Mouse (Mus musculus): Measurements from ENCODE around the gene Eif3c. TPM values are rescaled to one million over a fixed set of nuclear protein-coding genes. Genes with fewer than 3 reads are reported as not detected.

The Eif3c gene
- total RNA-seq, 1 experiment from 2014 or later, result 99.5 TPM

DNA sequence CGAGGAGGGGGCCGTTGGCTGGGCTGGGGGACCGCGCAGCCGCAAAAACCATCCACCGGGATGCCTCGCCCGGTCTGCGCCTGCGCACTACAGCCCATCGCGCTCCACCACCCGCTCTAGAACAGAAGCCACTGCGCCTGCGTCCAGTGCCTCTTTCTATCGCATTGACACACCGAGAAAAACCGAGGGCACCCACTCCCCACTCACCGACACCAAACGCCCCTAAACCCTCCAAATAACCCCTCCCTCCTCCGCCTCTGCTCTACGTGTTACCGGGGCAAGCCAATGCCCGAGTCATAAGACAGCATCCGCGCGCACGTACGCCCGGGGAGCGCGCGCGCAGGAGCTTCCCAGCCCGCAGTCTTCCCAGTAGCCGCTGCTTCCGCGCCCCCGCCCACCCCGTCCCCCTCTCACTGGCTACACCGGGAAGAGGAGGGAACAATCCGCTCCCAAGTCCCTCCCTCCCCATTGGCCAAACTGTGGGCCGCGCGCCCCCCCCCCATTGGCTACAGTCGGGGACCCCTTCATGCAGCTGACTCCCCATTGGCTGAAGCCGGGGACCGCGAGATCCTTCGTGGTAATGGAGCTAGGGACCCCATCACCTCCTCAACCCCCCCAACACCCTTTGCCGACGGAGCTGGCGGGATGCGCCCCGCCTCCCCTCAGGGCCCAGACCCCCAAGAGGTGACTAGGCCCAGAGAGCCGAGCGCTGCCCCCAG lies 64.0 kb downstream of the Eif3c start:
- ATAC-seq (ENCODE audit: extremely low read depth, insufficient number of reproducible peaks, low FRiP score, poor library complexity, severe bottlenecking), result peak; percentile 14

DNA sequence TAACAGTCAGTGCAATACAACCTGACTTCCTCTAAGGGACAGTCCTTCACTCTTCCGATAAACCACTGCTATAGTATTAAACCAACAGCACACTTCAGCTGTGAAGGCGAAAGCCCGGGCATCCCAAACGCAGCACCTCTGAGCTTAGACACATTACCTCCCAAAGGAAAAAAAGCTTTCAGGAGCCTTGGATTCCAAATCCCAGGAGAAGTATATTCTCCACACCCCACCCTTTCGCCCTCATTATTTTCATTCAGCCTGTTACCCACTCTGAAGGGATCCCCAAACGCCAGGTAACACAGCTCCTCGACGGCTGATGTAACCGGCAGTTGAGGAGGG lies 64.6 kb downstream of the Eif3c start:
- ATAC-seq (ENCODE audit: extremely low read depth, insufficient number of reproducible peaks, low FRiP score, poor library complexity, severe bottlenecking), result no peak

DNA sequence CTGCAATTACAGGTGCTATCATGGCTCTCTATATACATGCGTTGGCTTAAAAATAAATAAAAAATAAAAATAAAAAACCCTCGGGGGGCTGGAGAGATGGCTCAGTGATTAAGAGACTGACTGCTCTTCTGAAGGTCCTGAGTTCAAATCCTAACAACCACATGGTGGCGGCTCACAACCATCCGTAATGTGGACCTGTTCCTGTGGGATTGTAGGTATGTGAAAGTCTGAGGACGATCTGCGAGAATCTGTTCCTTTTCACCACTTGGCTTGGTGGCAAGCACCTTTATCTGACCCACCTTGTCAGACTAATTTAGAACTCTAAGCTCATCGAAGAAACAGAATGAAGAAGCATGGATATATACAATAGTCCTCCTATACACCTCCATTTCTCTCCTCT lies 66.8 kb downstream of the Eif3c start:
- ATAC-seq (ENCODE audit: extremely low read depth, insufficient number of reproducible peaks, low FRiP score, poor library complexity, severe bottlenecking), result no peak

DNA sequence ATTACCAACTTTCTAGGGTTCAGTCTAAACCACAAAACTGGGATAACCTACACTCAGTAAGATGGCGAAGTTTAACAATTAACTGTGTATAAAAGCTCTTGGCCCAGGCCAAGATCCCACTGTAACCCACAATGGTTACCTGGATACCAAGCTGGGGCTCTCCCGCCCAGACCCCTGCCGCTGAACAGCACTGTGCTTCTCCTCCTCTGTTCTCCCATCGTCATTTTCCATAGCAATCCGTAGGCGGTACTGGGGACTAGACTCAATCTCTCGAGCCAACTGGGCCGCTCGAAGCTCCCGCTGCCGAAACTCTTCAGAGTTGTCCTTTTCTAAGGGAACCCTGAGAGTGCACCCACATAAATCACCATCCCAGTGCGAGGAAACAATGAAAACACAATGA lies 68.2 kb downstream of the Eif3c start:
- no peak for ATAC-seq (ENCODE audit: extremely low read depth, insufficient number of reproducible peaks, low FRiP score, poor library complexity, severe bottlenecking)

DNA sequence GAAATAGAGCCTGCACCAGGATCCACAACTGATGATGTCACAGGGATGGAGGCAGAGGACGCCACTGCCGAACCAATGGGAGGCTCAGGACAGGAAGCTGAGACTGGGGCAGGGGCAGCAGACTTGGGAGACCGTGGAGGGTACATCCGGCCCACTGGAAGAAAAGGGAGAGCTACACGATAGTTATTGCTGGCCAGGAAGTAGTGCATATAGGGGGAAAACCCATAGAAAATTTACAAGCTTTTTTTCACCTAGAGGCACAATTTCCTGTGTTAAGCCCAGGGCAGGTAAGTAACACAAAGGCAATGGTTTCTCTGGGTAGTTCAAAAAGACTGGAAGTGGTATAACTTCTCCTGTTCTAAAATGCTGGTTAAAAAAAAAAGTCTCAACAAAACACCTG lies 69.7 kb downstream of the Eif3c start:
- no peak for ATAC-seq (ENCODE audit: extremely low read depth, insufficient number of reproducible peaks, low FRiP score, poor library complexity, severe bottlenecking)

Other genes starting within 250 kb of the Eif3c start
- 31.4 and 34.8 TPM in 2 replicates for gene Lat, start 196.8 kb downstream of the Eif3c start, total RNA-seq (2017)
- 14.8 and 16.5 TPM in 2 replicates for gene Spns1, start 189.0 kb downstream of the Eif3c start, total RNA-seq (2017)
- 13.9 and 14.1 TPM in 2 replicates for gene Nfatc2ip, start 169.7 kb downstream of the Eif3c start, total RNA-seq (2017)
- gene Cd19, start 151.5 kb downstream of the Eif3c start, total RNA-seq (2017), result 585 and 589 TPM in 2 replicates
- gene Rabep2, start 137.7 kb downstream of the Eif3c start, total RNA-seq (2017), result 117 and 130 TPM in 2 replicates
- gene Atp2a1, start 103.3 kb downstream of the Eif3c start, total RNA-seq (2017), result 0.37 and 1.6 TPM in 2 replicates
- gene Sh2b1, start 91.0 kb downstream of the Eif3c start, total RNA-seq (2017), result 30.0 and 34.0 TPM in 2 replicates
- gene Tufm, start 79.0 kb downstream of the Eif3c start, total RNA-seq (2017), result 33.6 and 38.4 TPM in 2 replicates
- 76.4 and 87.3 TPM in 2 replicates for gene Atxn2l, start 63.0 kb downstream of the Eif3c start, total RNA-seq (2017)
- gene Apobr, start 18.5 kb upstream of the Eif3c start, total RNA-seq (2017), result 90.5 and 117 TPM in 2 replicates
- 97.2 and 102 TPM in 2 replicates for gene Cln3, start 19.4 kb upstream of the Eif3c start, total RNA-seq (2017)
- gene Il27, start 28.5 kb upstream of the Eif3c start, total RNA-seq (2017), result 0.86 and 1.4 TPM in 2 replicates
- 6.9 and 9.5 TPM in 2 replicates for gene Nupr1, start 64.5 kb upstream of the Eif3c start, total RNA-seq (2017)
- 43.8 and 56.5 TPM in 2 replicates for gene Sgf29, start 82.9 kb upstream of the Eif3c start, total RNA-seq (2017)
- 0.93 and 1.1 TPM in 2 replicates for gene Sult1a1, start 110.0 kb upstream of the Eif3c start, total RNA-seq (2017)
- gene Bola2, start 129.0 kb upstream of the Eif3c start, total RNA-seq (2017), result 27.4 and 28.0 TPM in 2 replicates
- gene Slx1b, start 129.4 kb upstream of the Eif3c start, total RNA-seq (2017), result 3.3 and 4.2 TPM in 2 replicates
- 1,403 and 1,487 TPM in 2 replicates for gene Coro1a, start 141.4 kb upstream of the Eif3c start, total RNA-seq (2017)
- gene Mapk3, start 193.2 kb upstream of the Eif3c start, total RNA-seq (2017), result 48.8 and 51.2 TPM in 2 replicates
- 25.8 and 26.5 TPM in 2 replicates for gene Gdpd3, start 199.9 kb upstream of the Eif3c start, total RNA-seq (2017)
- 367 and 379 TPM in 2 replicates for gene Ypel3, start 210.5 kb upstream of the Eif3c start, total RNA-seq (2017)
- gene Tbx6, start 215.1 kb upstream of the Eif3c start, total RNA-seq (2017), result 14.4 and 19.8 TPM in 2 replicates
- 210 and 221 TPM in 2 replicates for gene Ppp4c, start 226.1 kb upstream of the Eif3c start, total RNA-seq (2017)
- not detected in 2 replicates for gene Fam57b, start 231.3 kb upstream of the Eif3c start, total RNA-seq (2017)